Mouse (Mus musculus) MN1 (cell line): ENCODE measurements around the gene Ap2a2.
"Not testable (repeated sequence)": the region's sequence is repeated elsewhere in the genome, so short reads cannot be mapped to it uniquely, and the experiment has no call there.

Source experiments
- DNase-seq: peaks from one replicate; pipeline ENCODE4 v3.0.0-alpha.2; 2016; ENCODE audit warnings: low spot score

The Ap2a2 gene

GRCm38 (mm10) chr7:141597563-141597962, 35.6 kb downstream of the Ap2a2 start:
- peak; percentile 11 for DNase-seq

- DNase-seq = no peak
Observed at GRCm38 (mm10) chr7:141607717-141608116, 45.7 kb downstream of the Ap2a2 start.

GRCm38 (mm10) chr7:141609719-141610514, 47.9 kb downstream of the Ap2a2 start:
- no peak for DNase-seq

- DNase-seq = no peak
Observed at GRCm38 (mm10) chr7:141611711-141612370, 49.9 kb downstream of the Ap2a2 start.

GRCm38 (mm10) chr7:141612371-141612760, 50.4 kb downstream of the Ap2a2 start:
- no peak for DNase-seq

GRCm38 (mm10) chr7:141612791-141613190, 50.8 kb downstream of the Ap2a2 start:
- DNase-seq = no peak

- peak; percentile 64 for DNase-seq
Observed at GRCm38 (mm10) chr7:141614329-141614832, 52.4 kb downstream of the Ap2a2 start.

GRCm38 (mm10) chr7:141624214-141624613, 62.2 kb downstream of the Ap2a2 start:
- DNase-seq = no peak

- no peak for DNase-seq
Observed at GRCm38 (mm10) chr7:141625120-141625810, 63.3 kb downstream of the Ap2a2 start.

GRCm38 (mm10) chr7:141628018-141628417, 66.0 kb downstream of the Ap2a2 start:
- DNase-seq = no peak

GRCm38 (mm10) chr7:141629241-141629640, 67.3 kb downstream of the Ap2a2 start:
- no peak for DNase-seq

GRCm38 (mm10) chr7:141638077-141638476, 76.1 kb downstream of the Ap2a2 start:
- DNase-seq = not testable (repeated sequence)

GRCm38 (mm10) chr7:141638513-141639334, 76.8 kb downstream of the Ap2a2 start:
- peak; percentile 10 for DNase-seq

GRCm38 (mm10) chr7:141639335-141639890, 77.4 kb downstream of the Ap2a2 start:
- not testable (repeated sequence) for DNase-seq

GRCm38 (mm10) chr7:141642375-141642774, 80.4 kb downstream of the Ap2a2 start:
- DNase-seq = no peak

- DNase-seq = peak; percentile 12
Observed at GRCm38 (mm10) chr7:141643160-141643559, 81.2 kb downstream of the Ap2a2 start.

- no peak for DNase-seq
Observed at GRCm38 (mm10) chr7:141647083-141647482, 85.1 kb downstream of the Ap2a2 start.

GRCm38 (mm10) chr7:141647815-141648214, 85.8 kb downstream of the Ap2a2 start:
- no peak for DNase-seq

GRCm38 (mm10) chr7:141652191-141652590, 90.2 kb downstream of the Ap2a2 start:
- DNase-seq = no peak

- DNase-seq = no peak
Observed at GRCm38 (mm10) chr7:141660346-141660745, 98.4 kb downstream of the Ap2a2 start.

- DNase-seq = no peak
Observed at GRCm38 (mm10) chr7:141661481-141661880, 99.5 kb downstream of the Ap2a2 start.
